Mouse (Mus musculus) lung, embryonic 16.5 days (tissue): Measurements from ENCODE around the gene Flt3. TPM values are rescaled to one million over a fixed set of nuclear protein-coding genes. Genes with fewer than 3 reads are reported as not detected.

Source experiments
- ATAC-seq: fragments of 200-750 bp; cut with Nextera tagmentation; 2 replicates; pipeline ENCODE4 v1.8.0; 2017; ENCODE audit warnings: low read depth, mild to moderate bottlenecking, moderate library complexity
- H3K27ac ChIP-seq: fragments of 300-500 bp; sonication (generic); 2 replicates; pipeline ENCODE4 v1.5.1; 2014; ENCODE audit warnings: mild to moderate bottlenecking, control low read depth, low read length
- H3K27me3 ChIP-seq: fragments of 300-500 bp; sonication (generic); 2 replicates; pipeline ENCODE4 v1.6.1; 2014; ENCODE audit warnings: low read depth, low read length, mixed read lengths; ENCODE audit not compliant: control insufficient read depth, insufficient read depth
- H3K36me3 ChIP-seq: fragments of 300-500 bp; sonication (generic); 2 replicates; pipeline ENCODE4 v1.6.1; 2014; ENCODE audit warnings: low read length; ENCODE audit not compliant: control insufficient read depth, insufficient read depth
- H3K4me1 ChIP-seq: fragments of 300-500 bp; sonication (generic); replicated peaks from 2 replicates; pipeline ENCODE4 v1.6.1; 2014; ENCODE audit warnings: low read length, mixed read lengths; ENCODE audit not compliant: control insufficient read depth, insufficient read depth
- H3K4me2 ChIP-seq: fragments of 300-500 bp; sonication (generic); 2 replicates; pipeline ENCODE4 v1.6.1; 2014; ENCODE audit warnings: low read depth, low read length, control low read depth
- H3K4me3 ChIP-seq: fragments of 300-500 bp; sonication (generic); 2 replicates; pipeline ENCODE4 v1.5.1; 2014; ENCODE audit warnings: mild to moderate bottlenecking, low read length, control low read depth
- H3K9ac ChIP-seq: fragments of 300-500 bp; sonication (generic); 2 replicates; pipeline ENCODE4 v1.6.1; 2014; ENCODE audit warnings: low read length, control low read depth
- H3K9me3 ChIP-seq: fragments of 300-500 bp; sonication (generic); 2 replicates; pipeline ENCODE4 v1.6.1; 2016; ENCODE audit warnings: low read length; ENCODE audit not compliant: control insufficient read depth
- WGBS: fragments of 180-500 bp; shearing (Covaris S2); extraction: QIAGEN DNeasy Blood & Tissue Kit; methylation state at CpG from one replicate; pipeline ENCODE4 v1.1.7; 2014; 5-methylcytosine and 5-hydroxymethylcytosine counted together
- polyA plus RNA-seq: library from polyadenylated mRNA; unstranded; fragments of >200 nt; fragmentation: Nextera tagmentation; extraction: Ambion mirVana; gene quantifications from 2 replicates; pipeline ENCODE4 v1.2.1, GENCODE M21; 2015

The Flt3 gene
- polyA plus RNA-seq, 1 experiment from 2014 or later, result 0.18 TPM

GRCm38 (mm10) chr5:147436491-147436890 lies 36.2 kb upstream of the Flt3 start:
- Histone ChIP-seq H3K4me3 (no peak overlapping the region), H3K9me3 (no peaks in the 10 kb centered on the region), H3K36me3 (0 out of 2 replicates have a peak, but pooled peaks cover 5% of the 10 kb centered on the region), H3K27me3 (no peaks in the 10 kb centered on the region), H3K4me1 (peaks cover 39% of the 10 kb centered on the region), H3K9ac (no peak overlapping the region), H3K4me2 (no peak overlapping the region), H3K27ac (0 out of 2 replicates have a peak overlapping the region, but pooled peaks have one; percentile 3)
- WGBS, result 74% methylated on average over 5 of the region's 5 CpGs
- ATAC-seq, result no peak

- Histone ChIP-seq H3K27ac (peak overlapping the region; percentile 28; the same call in 1 of the 2 replicates), H3K9me3 (no peaks in the 10 kb centered on the region), H3K4me1 (peaks cover 39% of the 10 kb centered on the region), H3K27me3 (no peaks in the 10 kb centered on the region), H3K36me3 (0 out of 2 replicates have a peak, but pooled peaks cover 5% of the 10 kb centered on the region), H3K4me2 (0 out of 2 replicates have a peak overlapping the region, but pooled peaks have one; percentile 0), H3K4me3 (no peak overlapping the region), H3K9ac (no peak overlapping the region)
- ATAC-seq, result no peak
- 48% methylated on average over 2 of the region's 2 CpGs for WGBS
Measured at GRCm38 (mm10) chr5:147435751-147436150, 35.5 kb upstream of the Flt3 start.

- 0 out of 2 replicates have a peak, but pooled peaks cover 5% of the 10 kb centered on the region for H3K36me3 ChIP-seq
- 0 out of 2 replicates have a peak overlapping the region, but pooled peaks have one; percentile 0 for H3K4me2 ChIP-seq
- no peak overlapping the region for H3K4me3 ChIP-seq
- H3K9ac ChIP-seq, result no peak overlapping the region
- WGBS, result 42% methylated on average over 4 of the region's 4 CpGs
- H3K4me1 ChIP-seq, result peaks cover 39% of the 10 kb centered on the region
- peak overlapping the region; percentile 24; the same call in 1 of the 2 replicates for H3K27ac ChIP-seq
- ATAC-seq, result peak; percentile 24; the same call in 1 of the 2 replicates
- no peaks in the 10 kb centered on the region for H3K9me3 ChIP-seq
- no peaks in the 10 kb centered on the region for H3K27me3 ChIP-seq
Measured at GRCm38 (mm10) chr5:147435224-147435623, 34.9 kb upstream of the Flt3 start.

- ATAC-seq, result no peak
- 0 out of 2 replicates have a peak, but pooled peaks cover 5% of the 10 kb centered on the region for H3K36me3 ChIP-seq
- H3K4me1 ChIP-seq, result peaks cover 40% of the 10 kb centered on the region
- H3K27me3 ChIP-seq, result no peaks in the 10 kb centered on the region
- H3K4me2 ChIP-seq, result no peak overlapping the region
- no peaks in the 10 kb centered on the region for H3K9me3 ChIP-seq
- WGBS, result 83% methylated on average over 8 of the region's 8 CpGs
- no peak overlapping the region for H3K4me3 ChIP-seq
- H3K27ac ChIP-seq, result no peak overlapping the region
- H3K9ac ChIP-seq, result no peak overlapping the region
Measured at GRCm38 (mm10) chr5:147432927-147433326, 32.6 kb upstream of the Flt3 start.

GRCm38 (mm10) chr5:147430936-147431839 lies 30.9 kb upstream of the Flt3 start:
- WGBS, result under 1% methylated on average over 49 of the region's 68 CpGs
- H3K27ac ChIP-seq, result peak overlapping the region; percentile 99

GRCm38 (mm10) chr5:147430361-147430935 lies 30.2 kb upstream of the Flt3 start:
- peak; percentile 90 for ATAC-seq

More at GRCm38 (mm10) chr5:147430936-147431839, 30.9 kb upstream of the Flt3 start:
- Histone ChIP-seq H3K4me3 (peak overlapping the region; percentile 99), H3K9ac (peak overlapping the region; percentile 99), H3K4me2 (peak overlapping the region; percentile 82), H3K9me3 (no peaks in the 10 kb centered on the region), H3K36me3 (0 out of 2 replicates have a peak, but pooled peaks cover 5% of the 10 kb centered on the region), H3K4me1 (peaks cover 25% of the 10 kb centered on the region), H3K27me3 (no peaks in the 10 kb centered on the region)
- peak; percentile 65 for ATAC-seq

GRCm38 (mm10) chr5:147429535-147430305 lies 29.4 kb upstream of the Flt3 start, which contains the start of gene Pan3:
Pan3 (plus strand) TSS chr5:147430161.
- peak within 1 kb of the TSS; percentile 99 for H3K9ac ChIP-seq
- no peaks in the 10 kb centered on the region for H3K27me3 ChIP-seq

More at GRCm38 (mm10) chr5:147430361-147430935, 30.2 kb upstream of the Flt3 start:
- Histone ChIP-seq H3K27ac (peak overlapping the region; percentile 99), H3K9ac (peak overlapping the region; percentile 99), H3K36me3 (0 out of 2 replicates have a peak, but pooled peaks cover 5% of the 10 kb centered on the region), H3K9me3 (no peaks in the 10 kb centered on the region), H3K4me3 (peak overlapping the region; percentile 99), H3K4me1 (peaks cover 24% of the 10 kb centered on the region), H3K27me3 (no peaks in the 10 kb centered on the region), H3K4me2 (peak overlapping the region; percentile 82)
- WGBS, result under 1% methylated on average over 52 of the region's 91 CpGs

GRCm38 (mm10) chr5:147426048-147426805 lies 25.9 kb upstream of the Flt3 start:
- Histone ChIP-seq H3K27me3 (no peaks in the 10 kb centered on the region), H3K9me3 (no peaks in the 10 kb centered on the region), H3K4me1 (peaks cover 5% of the 10 kb centered on the region; the same call in 1 of the 2 replicates), H3K27ac (no peak overlapping the region), H3K36me3 (no peaks in the 10 kb centered on the region), H3K9ac (no peak overlapping the region), H3K4me2 (no peak overlapping the region), H3K4me3 (no peak overlapping the region)
- 67% methylated on average over 4 of the region's 4 CpGs for WGBS
- ATAC-seq, result no peak

More at GRCm38 (mm10) chr5:147429535-147430305, 29.4 kb upstream of the Flt3 start, which contains the start of gene Pan3:
- under 1% methylated on average over 47 of the region's 51 CpGs for WGBS
- H3K36me3 ChIP-seq, result 0 out of 2 replicates have a peak, but pooled peaks cover 5% of the 10 kb centered on the region
- peak within 1 kb of the TSS; percentile 99 for H3K4me3 ChIP-seq
- peak within 1 kb of the TSS; percentile 82 for H3K4me2 ChIP-seq
- ATAC-seq, result peak; percentile 93
- peaks cover 21% of the 10 kb centered on the region for H3K4me1 ChIP-seq
- peak within 1 kb of the TSS; percentile 99 for H3K27ac ChIP-seq
- no peaks in the 10 kb centered on the region for H3K9me3 ChIP-seq
